Mouse (Mus musculus) brain, embryonic 14.5 days (tissue): ENCODE data around the gene Raf1.

Experiments used
- CTCF ChIP-seq: fragments of 200-500 bp; IDR thresholded peaks from 2 replicates; pipeline ENCODE4 v1.5.1; 2012; ENCODE audit warnings: inconsistent platforms, mild to moderate bottlenecking, moderate library complexity, borderline replicate concordance; ENCODE audit not compliant: insufficient read depth, insufficient read length; ENCODE audit errors: extremely low read depth
- POLR2A ChIP-seq: fragments of 200-500 bp; IDR thresholded peaks from 2 replicates; pipeline ENCODE4 v1.6.1; 2012; ENCODE audit warnings: mild to moderate bottlenecking, inconsistent platforms, borderline replicate concordance; ENCODE audit not compliant: poor library complexity, insufficient read depth, insufficient read length, severe bottlenecking; ENCODE audit errors: extremely low read depth

DNA sequence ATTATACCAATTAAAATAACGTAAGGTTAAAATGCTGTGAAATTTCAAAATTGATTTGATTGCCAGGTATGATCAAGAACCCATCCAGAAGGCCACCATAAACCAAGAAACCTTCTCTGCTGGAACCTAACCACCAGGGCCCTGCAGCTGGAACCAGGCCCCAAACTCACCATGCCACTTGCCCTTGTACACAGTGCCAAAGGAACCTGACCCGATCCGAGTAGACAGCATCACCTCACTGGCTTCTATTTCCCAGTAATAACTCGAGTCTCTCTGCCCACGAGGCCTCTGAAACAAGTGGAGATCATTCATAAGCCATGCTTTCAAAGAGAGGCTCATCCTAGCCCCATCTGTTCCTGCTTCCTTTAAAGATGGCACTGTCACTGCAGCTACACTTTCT is 50.3 kb downstream of the Raf1 start:
- no peak for TF ChIP-seq POLR2A
- no peak for TF ChIP-seq CTCF
